In genomic region chr11:105285720-105286119, GRCm38 (mm10) we compare ENCODE assay signal across 11 mouse cellular contexts. TPM values are rescaled to one million over a fixed set of nuclear protein-coding genes. Genes with fewer than 3 reads are reported as not detected.
DNase-seq lines count a peak whose midpoint lies in the region; ATAC-seq and TF ChIP-seq lines count a peak whose summit lies in the region.
"Had no signal": no experiment of that assay in that cellular context is flagged by ENCODE, and none has a peak within 500 bp of the region (broad histone marks: within the 10 kb centered on the region; RNA-seq: fewer than 3 reads in every experiment).

No protein-coding gene starts in this region.

- TF ChIP-seq CTCF in kidney, postnatal 0 days (IDR thresholded peaks at IDR 0.05; ENCODE audit: low read depth): no peak
- TF ChIP-seq CTCF in lung, postnatal 0 days (IDR thresholded peaks at IDR 0.05): no peak

- TF ChIP-seq EP300 in lung, postnatal 0 days (IDR thresholded peaks at IDR 0.05): no peak

- H3K27ac ChIP-seq in kidney, postnatal 0 days: no peak overlapping the region
- peak overlapping the region; percentile 23; the same call in 1 of the 2 replicates for H3K27ac ChIP-seq in embryonic facial prominence, embryonic 15.5 days (replicated peaks)
- peak overlapping the region; percentile 51 for H3K27ac ChIP-seq in lung, postnatal 0 days (ENCODE audit: low read length)
- H3K27ac ChIP-seq: layer of hippocampus, adult 2 months had no signal

- H3K36me3 ChIP-seq in kidney, postnatal 0 days (ENCODE audit: insufficient read depth, low read length): peaks cover 15% of the 10 kb centered on the region; the same call in 1 of the 2 replicates
- peaks cover 41% of the 10 kb centered on the region for H3K36me3 ChIP-seq in embryonic facial prominence, embryonic 15.5 days
- peaks cover 11% of the 10 kb centered on the region for H3K36me3 ChIP-seq in lung, postnatal 0 days (ENCODE audit: insufficient read depth, low read length)

- H3K4me3 ChIP-seq in kidney, postnatal 0 days (replicated peaks; ENCODE audit: low read depth, low read length): no peak overlapping the region
- H3K4me3 ChIP-seq in embryonic facial prominence, embryonic 15.5 days (replicated peaks): no peak overlapping the region
- no peak overlapping the region for H3K4me3 ChIP-seq in lung, postnatal 0 days (ENCODE audit: low read depth, low read length)
- H3K4me3 ChIP-seq: layer of hippocampus, adult 2 months had no signal

- no peaks in the 10 kb centered on the region for H3K9me3 ChIP-seq in kidney, postnatal 0 days (replicated peaks; ENCODE audit: low read length)
- H3K9me3 ChIP-seq in embryonic facial prominence, embryonic 15.5 days (replicated peaks): no peaks in the 10 kb centered on the region
- no peaks in the 10 kb centered on the region for H3K9me3 ChIP-seq in lung, postnatal 0 days (ENCODE audit: low read length)

- 51% methylated on average over 3 of the region's 3 CpGs for WGBS in kidney, postnatal 0 days
- 31% methylated on average over 3 of the region's 3 CpGs for WGBS in embryonic facial prominence, embryonic 15.5 days
- WGBS in lung, postnatal 0 days: 52% methylated on average over 3 of the region's 3 CpGs

- H3K9ac ChIP-seq in kidney, postnatal 0 days (ENCODE audit: low read depth, low read length): no peak overlapping the region
- no peak overlapping the region for H3K9ac ChIP-seq in embryonic facial prominence, embryonic 15.5 days
- no peak overlapping the region for H3K9ac ChIP-seq in lung, postnatal 0 days (replicated peaks; ENCODE audit: low read depth)

- no peaks in the 10 kb centered on the region for H3K4me1 ChIP-seq in kidney, postnatal 0 days (replicated peaks; ENCODE audit: insufficient read depth, low read length)
- H3K4me1 ChIP-seq in embryonic facial prominence, embryonic 15.5 days: peaks cover 49% of the 10 kb centered on the region
- H3K4me1 ChIP-seq in lung, postnatal 0 days (ENCODE audit: insufficient read depth, low read depth, low read length): peaks cover 6% of the 10 kb centered on the region; the same call in 1 of the 2 replicates

- no peak for DNase-seq in kidney, postnatal 0 days (ENCODE audit: low spot score)
- no peak for DNase-seq in kidney, adult 8-10 months
- DNase-seq in embryo, embryonic 10 days (ENCODE audit: low spot score): peak; percentile 66
- peak; percentile 68 for DNase-seq in lung, postnatal 0 days (ENCODE audit: low spot score)
- DNase-seq in adrenal gland, adult 8-10 months: no peak
- DNase-seq: thymus, adult 18-20 months had no signal

- peak; percentile 60 for ATAC-seq in kidney, postnatal 0 days (replicated peaks; ENCODE audit: low FRiP score, low read depth)
- 0 out of 2 replicates have a peak, but pooled peaks have one; percentile 31 for ATAC-seq in embryonic facial prominence, embryonic 15.5 days (ENCODE audit: insufficient number of reproducible peaks, low FRiP score, low TSS enrichment, low read depth)
- ATAC-seq in lung, postnatal 0 days: peak; percentile 71
- no peak for ATAC-seq in granulocyte monocyte progenitor cell, adult 5-6 weeks (replicated peaks; ENCODE audit: poor library complexity, severe bottlenecking)
- ATAC-seq: Patski had no signal

- H3K27me3 ChIP-seq in kidney, postnatal 0 days (ENCODE audit: insufficient read depth, low read length): no peaks in the 10 kb centered on the region
- no peaks in the 10 kb centered on the region for H3K27me3 ChIP-seq in embryonic facial prominence, embryonic 15.5 days
- no peaks in the 10 kb centered on the region for H3K27me3 ChIP-seq in lung, postnatal 0 days (replicated peaks; ENCODE audit: insufficient read depth, low read length)
- H3K27me3 ChIP-seq: Patski had no signal

- H3K4me2 ChIP-seq in kidney, postnatal 0 days (ENCODE audit: low read length): no peak overlapping the region
- H3K4me2 ChIP-seq in embryonic facial prominence, embryonic 15.5 days (replicated peaks): no peak overlapping the region
- no peak overlapping the region for H3K4me2 ChIP-seq in lung, postnatal 0 days (replicated peaks; ENCODE audit: low read depth, low read length)
- H3K4me2 ChIP-seq: midbrain, embryonic 11.5 days had no signal

RNA-seq across cellular contexts. Expression of gene Mrc2, which starts 6.7 kb away (rescaled TPM):
- polyA plus RNA-seq in kidney, postnatal 0 days (2015; fragmentation: Nextera tagmentation; extraction: Ambion mirVana): 9.5 TPM in 2 replicates
- polyA plus RNA-seq in embryonic facial prominence, embryonic 15.5 days (2015; fragmentation: Nextera tagmentation; extraction: Ambion mirVana): 34.5 and 35.7 TPM in 2 replicates
- 20.0 and 22.6 TPM in 2 replicates for polyA plus RNA-seq in lung, postnatal 0 days (2015; fragmentation: Nextera tagmentation; extraction: Ambion mirVana)
- not detected in 2 replicates for total RNA-seq in granulocyte monocyte progenitor cell, adult 5-6 weeks (2014; fragmentation: Nextera tagmentation)
- not detected in 2 replicates for total RNA-seq in granulocyte monocyte progenitor cell, adult 5-6 weeks (2017)
- total RNA-seq in adrenal gland, adult 8-10 months (2022): 10 to 100 TPM; 15.4 to 31.1 (median 22.2) TPM

Comparison
In these comparisons a context has a peak if more than half of its experiments do, and no peak if none do; other contexts are left out.
1. DNase-seq: peak in embryo, embryonic 10 days (single experiment) and lung, postnatal 0 days (single experiment); none in kidney, postnatal 0 days (single experiment), kidney, adult 8-10 months (0 of 2) and adrenal gland, adult 8-10 months (single experiment).